Mouse (Mus musculus) thymus, postnatal 0 days (tissue): Measurements from ENCODE around the gene Dynlrb1. TPM values are rescaled to one million over a fixed set of nuclear protein-coding genes. Genes with fewer than 3 reads are reported as not detected.
A peak's percentile ranks its signal among the peaks of the same experiment; 100 is the strongest.

Experiments
- DNase-seq: peaks from one replicate; pipeline ENCODE4 v3.0.0-alpha.2; 2015; ENCODE audit warnings: low spot score
- polyA plus RNA-seq: library from polyadenylated mRNA; unstranded; fragments of >200 nt; fragmentation: Nextera tagmentation; extraction: Ambion mirVana; gene quantifications from 2 replicates; pipeline ENCODE4 v1.2.1, GENCODE M21; 2015

The Dynlrb1 gene
- 410 and 468 TPM in 2 replicates for polyA plus RNA-seq

DNA sequence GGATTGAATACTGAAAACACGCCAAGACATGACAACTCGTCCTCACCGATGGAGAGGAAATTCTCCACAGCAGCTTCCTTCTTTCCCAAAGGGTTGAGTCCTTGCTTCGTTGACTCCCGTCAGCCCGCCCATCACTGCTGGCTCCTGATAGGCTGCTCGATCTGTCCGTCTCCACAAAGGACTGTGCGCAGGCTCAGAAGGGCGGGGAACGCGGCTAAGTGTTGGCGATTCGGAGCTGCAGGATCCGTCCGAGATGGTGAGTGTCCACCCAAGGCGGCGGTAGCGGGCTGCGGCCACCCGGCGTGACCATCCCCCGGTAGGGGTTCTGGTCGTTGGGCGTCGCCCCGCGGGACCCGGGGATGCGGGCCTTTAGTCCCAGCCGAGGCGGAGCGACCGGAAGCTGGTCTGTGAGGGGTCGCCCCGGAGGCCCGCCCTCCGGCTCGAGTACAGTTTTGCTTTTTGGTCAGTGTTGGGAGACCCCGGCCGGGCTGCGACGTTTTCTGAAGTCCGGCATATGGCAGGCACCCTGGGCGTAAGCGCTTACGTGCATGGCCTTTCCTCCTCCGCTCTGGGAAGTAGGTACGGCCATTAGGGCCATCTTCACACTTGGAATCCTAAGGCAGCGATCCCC, at the start of gene Dynlrb1:
Dynlrb1 (plus strand) TSS at position 172 of the 631 bp plus-strand sequence.
- peak; percentile 95 for DNase-seq

- DNase-seq, result peak; percentile 15
These were observed 28.9 kb upstream of the Dynlrb1 start for GRCm38 (mm10) chr2:155207419-155207818.

DNA sequence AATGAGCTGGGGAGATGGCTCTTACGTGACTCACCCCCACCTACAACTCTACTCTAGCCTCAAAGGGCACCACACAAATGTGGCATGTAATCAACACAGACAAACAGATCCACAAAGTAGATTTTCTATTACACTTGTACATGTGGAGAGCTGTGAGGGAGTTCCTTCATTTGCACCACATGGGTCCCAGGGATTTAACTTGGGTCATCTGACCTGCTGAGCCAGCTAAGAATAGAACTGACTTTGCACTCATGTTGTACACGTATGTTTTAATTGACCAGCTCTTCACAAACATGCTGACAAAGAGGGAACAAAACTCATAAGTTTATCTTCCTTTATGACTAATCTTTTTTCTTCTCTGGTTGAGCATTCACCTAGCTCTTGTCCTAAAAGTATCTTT, 13.2 kb upstream of the Dynlrb1 start:
- no peak for DNase-seq

GRCm38 (mm10) chr2:155224721-155225120, 11.6 kb upstream of the Dynlrb1 start:
- no peak for DNase-seq

- DNase-seq, result no peak
These were observed 479 bp upstream of the Dynlrb1 start for GRCm38 (mm10) chr2:155235746-155236361.

- DNase-seq, result peak; percentile 19
These were observed 943 bp downstream of the Dynlrb1 start for GRCm38 (mm10) chr2:155237276-155237675.

DNA sequence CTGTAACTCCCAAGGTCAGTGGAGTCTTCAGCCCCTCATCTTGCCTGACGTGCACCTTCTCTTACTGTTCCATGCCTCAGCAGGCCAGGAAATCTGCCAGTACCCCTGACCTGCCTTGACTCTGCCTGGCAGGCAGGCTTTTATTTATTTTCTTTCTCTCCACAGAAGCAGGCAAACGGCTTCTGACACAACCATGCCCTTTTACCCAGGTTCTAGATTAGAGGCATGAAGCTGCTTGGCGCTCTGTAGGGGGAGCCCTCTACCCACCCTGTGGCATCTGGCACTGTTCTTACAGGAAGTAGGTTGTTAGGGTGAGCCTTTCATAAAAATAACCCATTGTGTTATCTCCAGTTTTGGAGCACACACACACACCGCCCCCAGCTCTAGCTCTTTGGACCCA, 4.6 kb downstream of the Dynlrb1 start:
- DNase-seq, result peak; percentile 54

DNA sequence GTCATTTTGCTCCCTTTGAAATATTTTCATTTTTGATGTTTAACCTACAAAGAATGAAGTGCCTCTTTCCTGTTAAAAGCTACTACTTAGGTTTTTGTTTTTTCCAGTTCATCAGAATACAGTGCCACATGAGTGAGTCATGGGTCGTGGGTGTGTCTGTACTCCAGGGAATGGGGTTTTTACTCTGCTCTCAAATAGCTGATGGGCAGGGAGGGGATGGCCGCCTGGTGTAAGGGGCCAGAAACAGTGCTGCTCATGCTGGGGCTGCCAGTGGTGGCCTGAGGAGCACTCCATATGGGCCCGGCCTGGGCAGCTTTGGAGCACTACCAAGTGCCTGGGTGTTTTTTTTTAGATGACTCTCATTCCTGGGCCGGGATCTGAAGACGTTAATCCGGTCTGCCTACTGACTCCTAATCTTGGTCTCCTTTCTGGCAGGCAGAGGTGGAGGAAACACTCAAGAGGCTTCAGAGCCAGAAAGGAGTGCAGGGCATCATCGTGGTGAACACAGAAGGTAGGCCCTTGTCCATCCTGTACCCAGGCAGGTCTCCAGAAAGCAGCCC, 6.0 kb downstream of the Dynlrb1 start:
- no peak for DNase-seq

GRCm38 (mm10) chr2:155246231-155246630, 9.9 kb downstream of the Dynlrb1 start:
- no peak for DNase-seq

DNA sequence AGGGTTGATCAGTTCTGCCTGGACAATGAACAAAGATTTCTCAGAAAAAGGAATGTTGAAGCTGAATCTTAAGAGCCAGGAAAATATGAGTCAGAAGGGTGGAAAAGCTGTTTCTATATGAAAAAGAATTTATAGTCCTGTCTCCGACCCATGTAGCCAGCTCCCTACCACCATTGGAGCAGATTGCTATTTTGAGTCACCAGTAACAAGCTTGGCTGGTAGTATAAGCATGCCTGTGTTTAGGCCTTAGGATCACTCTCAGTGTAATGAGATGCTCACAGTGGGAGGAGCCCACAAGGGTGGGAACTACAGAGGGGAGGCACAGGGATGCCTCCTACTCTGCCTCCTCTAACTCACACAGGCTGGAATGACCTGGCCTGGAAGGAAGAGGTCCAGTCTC, 11.9 kb downstream of the Dynlrb1 start:
- DNase-seq, result no peak

DNA sequence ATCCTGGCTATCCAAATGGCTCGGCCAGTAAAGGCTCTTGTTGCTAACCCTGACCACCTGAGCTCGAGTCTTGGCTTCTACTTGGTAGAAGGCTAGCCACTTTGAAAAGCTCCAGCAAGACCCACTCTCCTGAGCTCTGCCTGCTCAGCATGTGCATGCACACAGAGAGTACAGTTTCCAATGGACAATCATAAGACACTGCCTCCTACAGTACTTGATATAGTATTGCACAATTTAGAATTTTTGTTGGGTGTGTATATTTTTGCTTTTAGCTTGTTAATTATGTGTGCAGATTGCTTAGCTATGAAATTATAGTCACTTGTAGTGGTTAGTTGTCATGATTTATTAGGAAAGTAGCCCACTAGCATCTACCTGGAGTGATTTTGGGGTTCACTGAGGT, 12.4 kb downstream of the Dynlrb1 start:
- no peak for DNase-seq

DNA sequence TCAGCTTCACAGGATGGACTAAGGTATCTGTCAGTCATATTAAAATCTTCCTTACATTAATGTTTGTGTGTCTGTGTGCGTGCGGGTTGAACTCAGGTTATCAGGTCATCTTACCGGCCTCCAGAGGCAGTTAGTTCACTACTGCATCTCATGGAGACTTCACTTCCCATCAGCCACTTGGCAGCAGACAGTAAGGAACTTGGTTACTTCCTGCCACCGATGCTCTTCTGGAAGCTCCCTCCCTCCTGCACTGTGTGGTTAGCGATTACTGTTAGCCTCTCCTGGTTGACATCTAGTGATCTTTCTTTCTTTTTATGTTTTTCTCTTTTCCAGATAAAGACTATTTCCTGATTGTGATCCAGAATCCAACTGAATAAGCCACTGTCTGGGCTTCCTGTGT, 13.3 kb downstream of the Dynlrb1 start:
- DNase-seq, result no peak

DNA sequence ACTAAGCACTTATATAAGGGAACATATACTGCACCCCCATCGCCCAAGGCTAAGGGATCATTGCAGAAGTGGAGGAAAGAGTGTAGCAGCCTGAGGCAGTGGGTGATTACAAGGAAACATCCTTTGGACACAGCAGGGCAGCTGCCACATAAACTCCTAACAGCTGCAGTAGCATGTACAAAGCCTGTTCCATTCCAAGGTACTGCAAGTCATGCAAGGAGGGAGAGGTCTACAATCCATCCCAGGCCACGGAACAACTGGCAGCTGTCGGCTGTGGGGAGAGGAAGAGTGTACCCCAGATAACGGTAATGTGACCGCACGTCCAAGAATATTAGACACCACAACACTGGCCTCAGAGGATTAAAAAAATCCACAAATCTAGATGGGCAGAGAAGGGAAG, 29.2 kb downstream of the Dynlrb1 start:
- DNase-seq, result no peak

DNA sequence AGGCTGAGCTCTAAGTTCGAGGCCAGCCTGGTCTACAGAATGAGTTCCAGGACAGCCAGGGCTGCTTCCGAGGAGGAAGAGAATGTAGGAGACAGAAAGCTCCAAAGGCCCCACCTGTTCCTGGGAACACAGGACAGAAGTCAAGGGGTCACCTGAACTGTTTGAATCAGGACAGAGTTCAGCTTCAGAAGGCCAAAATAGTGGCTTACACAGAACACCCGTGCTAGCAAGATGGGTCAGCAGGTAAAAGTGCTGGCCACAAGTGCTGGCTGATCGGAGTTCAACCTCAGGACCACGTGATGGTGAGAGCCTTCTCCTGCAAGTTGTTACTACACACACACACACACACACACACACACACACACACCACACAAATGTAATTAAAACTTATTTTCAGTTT, 30.6 kb downstream of the Dynlrb1 start:
- DNase-seq, result no peak

DNA sequence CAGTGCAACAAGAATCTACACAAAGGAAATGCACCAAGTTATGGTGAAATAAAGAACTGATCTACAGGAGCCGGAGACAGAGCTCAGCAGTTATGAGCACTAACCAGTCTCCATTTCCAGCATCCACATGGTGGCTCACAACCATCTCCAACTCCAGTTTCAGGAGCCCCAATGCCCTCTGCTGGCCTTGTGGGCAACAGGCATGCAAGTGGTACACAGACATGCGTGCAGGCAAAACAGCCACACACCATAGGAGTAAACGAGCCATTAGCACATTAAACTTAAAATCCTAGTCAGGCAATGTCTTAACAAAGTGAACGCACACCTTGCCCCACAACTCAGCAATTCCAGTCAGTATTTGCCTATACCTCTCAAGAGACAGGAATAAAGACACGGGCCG, 35.6 kb downstream of the Dynlrb1 start:
- peak; percentile 45 for DNase-seq

DNA sequence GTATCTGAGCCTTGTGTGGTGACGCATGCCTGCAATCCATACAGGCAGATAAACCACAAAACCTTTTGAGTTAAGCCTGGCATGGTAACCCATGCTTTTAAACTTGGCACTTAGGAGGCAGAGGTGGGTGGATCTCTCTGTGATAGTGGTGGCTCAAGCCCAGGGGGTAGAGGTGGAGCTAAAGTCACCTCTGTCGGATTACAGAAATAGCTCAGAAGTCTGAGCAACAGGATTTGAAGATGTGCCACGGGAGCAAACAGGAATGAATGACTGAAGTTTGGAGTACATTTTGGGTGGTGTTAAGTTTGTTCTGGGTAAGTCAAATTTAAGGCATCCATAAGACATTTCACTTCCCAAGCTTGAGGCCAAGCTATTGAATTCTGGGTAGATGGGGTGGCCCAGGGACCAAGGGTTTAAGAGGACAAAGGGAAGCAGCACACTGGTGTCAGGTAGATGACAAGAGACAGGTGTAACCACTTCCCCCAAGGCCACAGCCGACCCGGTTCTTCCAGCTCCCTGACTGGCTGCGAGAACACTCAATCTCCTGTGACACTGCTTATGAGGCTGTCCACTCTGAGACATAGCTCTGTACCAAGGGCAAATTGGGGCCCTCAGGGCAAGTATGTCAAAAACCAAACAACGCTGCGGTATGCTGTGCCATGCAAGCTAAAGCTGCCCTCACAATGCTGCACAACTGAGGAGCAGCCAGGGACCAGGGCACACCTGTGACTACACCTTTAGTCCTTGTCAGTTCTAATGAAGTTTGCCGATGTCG, 36.2 kb downstream of the Dynlrb1 start:
- DNase-seq, result no peak

GRCm38 (mm10) chr2:155273603-155274002, 37.3 kb downstream of the Dynlrb1 start:
- no peak for DNase-seq

DNA sequence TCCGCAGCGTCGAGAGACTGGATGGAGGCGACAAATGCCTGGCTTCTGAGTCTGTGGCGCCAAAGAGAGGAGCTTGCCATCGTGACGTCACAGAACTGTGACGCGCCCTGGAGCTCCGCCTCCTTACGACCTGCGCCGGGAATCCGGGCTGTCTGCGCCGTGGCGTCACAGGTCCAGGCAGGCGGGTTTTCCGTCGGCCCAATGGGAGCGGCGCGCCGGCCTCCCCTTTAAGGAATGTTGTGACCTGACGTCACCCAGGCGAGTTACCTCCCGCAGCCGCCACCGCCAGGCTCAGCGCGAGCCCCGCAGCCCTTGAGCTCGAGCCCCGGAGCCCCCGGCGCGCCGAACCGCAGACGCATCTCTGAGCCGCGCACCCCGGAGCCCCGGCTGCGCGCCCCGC, 39.9 kb downstream of the Dynlrb1 start, which contains the start of gene Map1lc3a:
Map1lc3a (plus strand) TSS at position 103 of the 400 bp plus-strand sequence.
- peak; percentile 95 for DNase-seq

GRCm38 (mm10) chr2:155276621-155277175, 40.4 kb downstream of the Dynlrb1 start:
- peak; percentile 69 for DNase-seq

DNA sequence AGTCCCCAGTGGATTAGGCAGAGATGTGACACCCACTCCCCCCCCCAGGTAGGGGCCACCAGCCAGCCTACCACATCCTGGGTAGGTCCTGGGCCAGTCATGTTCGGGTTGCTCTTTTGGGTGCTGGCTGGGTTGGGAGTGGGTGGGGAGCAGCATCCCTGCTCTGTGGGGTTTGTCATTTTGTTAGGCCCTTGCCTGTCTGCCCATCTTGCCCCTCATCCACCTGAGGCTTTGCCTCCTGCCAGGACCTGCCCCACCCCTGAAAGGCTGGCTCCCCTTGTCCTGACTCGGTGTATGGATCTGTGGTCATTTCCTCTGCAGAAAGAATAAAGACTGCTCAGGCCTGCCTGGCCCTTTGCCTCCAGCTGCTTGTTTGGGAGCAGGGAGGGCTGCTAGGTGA, 41.4 kb downstream of the Dynlrb1 start:
- DNase-seq, result no peak

GRCm38 (mm10) chr2:155278361-155278760, 42.0 kb downstream of the Dynlrb1 start:
- DNase-seq, result no peak

- DNase-seq, result no peak
These were observed 42.8 kb downstream of the Dynlrb1 start for GRCm38 (mm10) chr2:155279163-155279562.
